Mouse (Mus musculus): ENCODE data around the gene Dgkd.

DNA sequence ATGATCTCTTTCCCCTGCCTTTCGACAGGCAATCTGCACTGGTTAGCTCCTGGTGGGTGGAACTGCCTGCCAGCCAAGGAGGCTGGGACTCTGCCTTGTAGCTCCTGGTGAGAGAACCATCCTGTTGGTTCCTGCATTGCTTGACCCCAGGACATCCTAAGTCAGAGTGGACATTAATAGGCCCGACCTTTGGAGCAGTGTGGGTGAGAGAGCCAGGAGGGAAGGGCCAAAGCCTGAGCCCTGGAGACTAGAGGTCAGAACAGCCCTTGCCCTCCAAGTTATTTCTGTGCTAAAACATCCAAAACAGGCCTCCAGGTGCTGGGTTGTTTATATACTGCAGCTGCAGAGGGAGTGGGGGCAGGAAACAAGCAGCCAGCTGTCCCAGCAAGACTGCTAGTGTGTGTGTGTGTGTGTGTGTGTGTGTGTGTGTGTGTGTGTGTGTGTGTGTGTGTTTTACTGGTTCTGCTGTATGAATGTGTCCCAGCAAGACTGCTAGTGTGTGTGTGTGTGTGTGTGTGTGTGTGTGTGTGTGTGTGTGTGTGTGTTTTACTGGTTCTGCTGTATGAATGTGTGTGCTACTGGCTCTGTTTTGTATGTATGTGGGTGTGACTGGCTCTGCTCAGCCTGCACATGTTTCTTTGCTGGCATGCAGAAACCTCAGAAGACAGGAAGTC is 6.1 kb upstream of the Dgkd start:
- TF ChIP-seq CTCF (IDR thresholded peaks at IDR 0.05; ENCODE audit: low read depth) (no peak), EP300 (IDR thresholded peaks at IDR 0.05; ENCODE audit: low read depth) (no peak)

Data from liver, embryonic 14.5 days (tissue).